Mouse (Mus musculus): ENCODE measurements at regions not wholly inside any gene's neighbourhood (a gene's known extent, or its start where the extent isn't known, plus 50 kb on each side); places are given as distances from the start of the nearest gene placed in this dataset.

DNA sequence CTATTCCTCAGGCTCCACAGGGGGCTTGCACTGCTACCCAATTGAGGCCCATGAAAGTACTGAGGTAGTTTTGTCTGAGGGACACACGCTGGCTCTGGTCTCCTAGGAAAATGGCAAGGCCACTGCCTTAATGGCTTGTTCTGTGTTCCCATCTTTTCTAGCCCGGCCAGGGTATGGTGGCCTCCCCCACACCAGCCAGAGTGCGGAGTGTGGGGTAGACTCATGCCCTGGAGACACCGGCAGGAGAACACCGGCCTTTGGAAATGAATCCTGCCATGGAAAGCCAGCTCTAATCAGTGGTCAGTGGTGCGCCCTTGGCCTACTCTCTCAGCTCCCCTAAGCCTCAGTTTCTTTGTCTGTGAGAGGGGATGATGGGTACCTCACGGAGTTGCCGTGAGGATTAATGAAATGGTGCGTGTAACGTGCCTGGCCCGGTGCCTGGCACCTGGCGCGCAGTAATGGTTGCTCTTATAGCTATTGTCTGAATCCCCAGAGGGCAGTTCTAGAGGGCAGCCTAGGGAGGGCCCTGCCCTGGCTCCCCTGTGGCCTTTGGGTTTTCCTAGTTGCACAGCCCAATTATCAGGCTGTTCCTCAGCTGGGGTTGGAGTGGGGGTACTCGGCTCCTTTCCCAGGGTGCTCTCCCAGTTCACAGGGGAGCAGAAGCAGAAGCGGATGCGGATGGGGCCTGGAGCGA is 62.4 kb upstream of the Pitx1 start:
- no peak for DNase-seq (ENCODE audit: low read depth, low spot score)
- WGBS = 84% methylated on average over 17 of the region's 17 CpGs

- WGBS = 61% methylated on average over 5 of the region's 5 CpGs
- no peak for DNase-seq (ENCODE audit: low read depth, low spot score)
Measured at GRCm38 (mm10) chr13:55895505-55895904, 59.5 kb upstream of the Pitx1 start.

DNA sequence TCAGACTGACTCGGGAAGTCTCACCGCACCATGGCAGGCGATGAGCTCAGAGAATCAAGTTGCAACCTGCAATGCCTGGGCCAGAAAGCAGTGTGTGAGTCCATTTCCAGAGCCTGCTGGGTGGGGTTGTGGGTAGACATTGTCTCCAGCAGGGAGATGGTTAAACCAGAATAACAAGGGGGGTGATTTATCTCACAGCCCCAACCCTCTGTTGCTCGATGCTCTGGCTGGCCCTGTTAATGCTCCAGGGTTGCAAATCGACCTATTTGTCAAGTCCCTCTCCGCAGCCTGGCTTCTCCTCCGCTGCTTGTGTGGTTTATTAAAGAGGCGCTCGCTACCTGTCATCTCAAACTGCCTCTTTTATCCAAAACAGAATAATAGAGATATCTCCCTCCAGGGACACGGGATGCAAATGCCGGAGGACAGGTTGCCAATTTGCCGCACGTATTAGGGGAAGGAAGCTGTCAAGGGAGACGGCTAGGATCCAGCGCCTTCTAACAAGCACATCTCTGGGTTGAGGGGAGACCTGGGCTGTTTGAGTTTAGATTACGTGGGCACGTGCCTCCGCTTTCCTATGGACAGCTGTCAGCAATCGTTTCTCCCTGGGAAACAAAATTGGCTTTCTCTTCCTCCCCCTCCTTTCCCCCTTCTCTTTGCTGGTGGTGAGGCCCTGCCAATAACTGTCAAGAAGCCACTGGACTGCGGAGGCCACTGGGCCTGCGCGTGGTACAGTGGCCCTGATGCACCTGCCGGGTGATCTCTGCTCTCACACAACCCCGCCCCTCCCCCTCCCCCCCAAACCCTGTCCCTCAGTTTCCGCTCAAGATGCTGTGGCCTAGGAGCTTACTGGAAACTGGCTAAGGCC is 57.4 kb upstream of the Pitx1 start:
- no peak for DNase-seq (ENCODE audit: low read depth, low spot score)
- 77% methylated on average over 25 of the region's 25 CpGs for WGBS

- no peak for DNase-seq (ENCODE audit: low read depth, low spot score)
- 86% methylated on average over 3 of the region's 3 CpGs for WGBS
Measured at GRCm38 (mm10) chr13:55892250-55892649, 56.3 kb upstream of the Pitx1 start.

DNA sequence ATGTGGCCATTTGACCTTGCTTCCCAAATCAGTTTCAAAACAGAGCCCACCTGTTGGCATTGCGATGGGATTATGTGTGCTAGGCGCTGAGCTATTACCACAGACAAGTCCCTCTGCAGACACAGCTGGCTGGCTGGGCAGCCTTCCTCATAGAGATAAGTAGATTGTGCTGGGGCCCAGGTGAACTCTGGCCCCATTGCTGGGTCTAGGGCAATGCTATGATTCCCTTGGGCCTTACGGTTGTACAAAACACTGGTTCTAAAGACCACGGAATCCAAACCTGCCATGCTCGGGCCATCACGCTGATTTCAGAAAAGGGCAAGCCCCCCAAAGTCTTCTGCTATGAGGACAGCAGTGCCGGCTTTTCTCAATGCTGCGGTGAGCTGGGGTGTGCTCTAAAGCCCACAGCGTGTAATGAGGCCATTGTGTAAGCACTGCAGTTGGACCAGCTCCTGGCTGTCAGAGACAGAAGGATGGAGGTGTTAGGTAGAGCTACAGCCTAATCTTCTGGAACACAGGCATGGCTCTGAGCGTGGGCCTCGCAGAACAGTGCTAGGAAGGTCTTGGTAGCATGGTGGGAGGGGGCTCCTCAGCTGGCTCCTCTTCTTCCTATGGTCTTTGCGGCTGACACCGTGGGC is 51.2 kb upstream of the Pitx1 start:
- 83% methylated on average over 13 of the region's 13 CpGs for WGBS
- DNase-seq (ENCODE audit: low read depth, low spot score) = no peak
